Mouse (Mus musculus) bone marrow macrophage, adult 2 months (primary cell): ENCODE results near the gene Epb41l5.

ENCODE experiments used
- CTCF ChIP-seq: IDR thresholded peaks from 2 replicates; pipeline ENCODE4 v1.5.1; 2012; ENCODE audit warnings: low read depth, mild to moderate bottlenecking, low read length, moderate library complexity
- POLR2A ChIP-seq: IDR thresholded peaks from 2 replicates; pipeline ENCODE4 v1.6.1; 2012; ENCODE audit warnings: mild to moderate bottlenecking, low read depth, low read length, borderline replicate concordance

DNA sequence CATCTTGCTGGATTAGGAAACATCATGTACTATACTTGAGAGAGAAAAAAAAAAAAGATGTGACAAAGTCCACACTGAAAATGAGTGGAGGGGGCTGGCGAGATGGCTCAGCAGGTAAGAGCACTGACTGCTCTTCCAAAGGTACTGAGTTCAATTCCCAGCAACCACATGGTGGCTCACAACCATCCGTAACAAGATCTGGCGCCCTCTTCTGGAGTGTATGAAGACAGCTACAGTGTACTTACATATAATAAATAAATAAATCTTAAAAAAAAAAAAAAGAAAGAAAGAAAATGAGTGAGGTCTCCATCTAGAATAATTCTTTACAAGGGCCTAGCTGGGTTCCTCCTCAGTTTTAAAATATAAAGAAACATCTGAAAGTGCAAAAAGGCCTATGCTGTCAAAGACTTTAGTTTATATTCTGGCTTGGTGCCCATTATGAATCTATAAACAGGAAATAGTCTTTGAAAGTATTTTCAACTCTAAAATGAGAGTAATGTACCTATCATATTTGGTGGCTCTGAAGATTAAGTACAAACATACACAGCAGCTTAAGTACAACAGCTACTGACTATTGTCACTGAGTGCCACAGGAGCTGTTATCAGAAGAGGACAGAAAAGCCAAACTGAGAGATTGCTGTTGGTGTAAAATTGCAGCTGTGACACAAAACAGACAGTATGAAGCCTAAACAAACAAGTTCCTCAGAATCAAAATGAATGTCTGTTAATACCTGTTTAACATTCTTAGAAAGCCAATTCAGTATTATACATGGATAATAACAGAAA is 37.2 kb upstream of the Epb41l5 start:
- no peak for TF ChIP-seq POLR2A
- TF ChIP-seq CTCF, result no peak
